Mouse (Mus musculus): ENCODE measurements around the gene Adcy9.
"Not testable (repeated sequence)": the region's sequence is repeated elsewhere in the genome, so short reads cannot be mapped to it uniquely, and the experiment has no call there.

The Adcy9 gene

GRCm38 (mm10) chr16:4267453-4267852 is 152.8 kb downstream of the Adcy9 start:
- no peak for DNase-seq

GRCm38 (mm10) chr16:4265351-4265750 is 154.9 kb downstream of the Adcy9 start:
- DNase-seq: no peak

- no peak for DNase-seq
Observed at GRCm38 (mm10) chr16:4263486-4263885, 156.8 kb downstream of the Adcy9 start.

DNA sequence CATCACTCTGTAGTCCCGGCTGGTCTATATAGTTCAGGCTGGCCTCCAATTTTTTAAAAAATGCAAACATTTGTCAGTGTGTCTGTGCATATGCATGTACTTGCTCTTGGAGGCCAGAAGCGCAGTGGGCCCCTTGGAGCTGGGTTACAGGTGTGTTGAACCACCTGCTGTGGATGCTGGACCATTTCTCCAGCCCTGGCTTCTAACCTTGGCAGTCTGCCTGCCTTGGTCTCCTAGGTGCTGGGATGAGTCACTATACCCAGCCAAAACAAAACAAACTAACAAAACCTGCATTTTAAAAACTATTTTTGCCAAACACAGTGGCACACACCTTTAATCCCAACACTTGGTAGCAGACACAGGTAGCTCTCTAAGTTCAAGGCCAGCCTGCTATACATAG is 162.8 kb downstream of the Adcy9 start:
- no peak for DNase-seq

GRCm38 (mm10) chr16:4248791-4249190 is 171.5 kb downstream of the Adcy9 start:
- peak; percentile 49 for DNase-seq

GRCm38 (mm10) chr16:4245241-4245640 is 175.1 kb downstream of the Adcy9 start:
- not testable (repeated sequence) for DNase-seq

Data from lung, postnatal 36 days (tissue).